Mouse (Mus musculus) MEL (cell line): ENCODE results near the gene Nhlrc4. TPM values are rescaled to one million over a fixed set of nuclear protein-coding genes. Genes with fewer than 3 reads are reported as not detected.

ENCODE experiments used
- DNase-seq: peaks from one replicate; pipeline ENCODE4 v3.0.0; 2011; ENCODE audit warnings: low read depth, low spot score
- H3K27ac ChIP-seq: 2 replicates; pipeline ENCODE4 v1.5.1; 2012; ENCODE audit warnings: low read depth, mild to moderate bottlenecking, control low read depth, low read length, moderate library complexity; ENCODE audit not compliant: control insufficient read depth
- H3K27me3 ChIP-seq, 2 experiments: fragments of 150-350 bp in 1 of 2; sonication (generic) in 1 of 2; 2 replicates each; pipeline ENCODE4 v1.6.1; 2012; ENCODE audit warnings: low read length in 2 of 2, mild to moderate bottlenecking in 2 of 2, improper control_type of control experiment in 1 of 2, moderate library complexity in 1 of 2; ENCODE audit not compliant: insufficient read depth in 2 of 2, control insufficient read depth in 1 of 2
- H3K36me3 ChIP-seq, 2 experiments: 2 replicates each; pipeline ENCODE4 v1.6.1; 2012 to 2014; ENCODE audit warnings: low read length in 2 of 2, improper control_type of control experiment in 1 of 2, inconsistent platforms in 1 of 2, mild to moderate bottlenecking in 1 of 2; ENCODE audit not compliant: insufficient read depth in 2 of 2, control insufficient read depth in 1 of 2
- H3K4me1 ChIP-seq, 2 experiments: fragments of 150-350 bp in 1 of 2; sonication (generic) in 1 of 2; 2 replicates each; pipeline ENCODE4 v1.6.1; 2012; ENCODE audit warnings: low read length in 2 of 2, improper control_type of control experiment in 1 of 2, mild to moderate bottlenecking in 1 of 2; ENCODE audit not compliant: insufficient read depth in 2 of 2, control insufficient read depth in 1 of 2
- H3K4me3 ChIP-seq, 2 experiments: fragments of 150-350 bp in 1 of 2; sonication (generic) in 1 of 2; 2 replicates each; pipeline ENCODE4 v1.5.1; 2012; ENCODE audit warnings: low read depth in 2 of 2, low read length in 2 of 2, mild to moderate bottlenecking in 2 of 2, moderate library complexity in 2 of 2, control low read depth in 1 of 2, improper control_type of control experiment in 1 of 2; ENCODE audit not compliant: control insufficient read depth in 1 of 2, insufficient read depth in 1 of 2
- H3K79me2 ChIP-seq: 2 replicates; pipeline ENCODE4 v1.6.1; 2012; ENCODE audit warnings: mild to moderate bottlenecking, low read length, moderate library complexity; ENCODE audit not compliant: control insufficient read depth, poor library complexity, insufficient read depth
- H3K9ac ChIP-seq: 2 replicates; pipeline ENCODE4 v1.6.1; 2012; ENCODE audit warnings: low read depth, mild to moderate bottlenecking, control low read depth, low read length, moderate library complexity; ENCODE audit not compliant: control insufficient read depth, poor library complexity, severe bottlenecking
- H3K9me3 ChIP-seq: fragments of 150-350 bp; sonication (generic); replicated peaks from 2 replicates; pipeline ENCODE4 v1.6.1; 2012; ENCODE audit warnings: mild to moderate bottlenecking, low read length, improper control_type of control experiment, moderate library complexity; ENCODE audit not compliant: insufficient read depth
- BHLHE40 ChIP-seq: IDR thresholded peaks from 2 replicates; pipeline ENCODE4 v1.6.1; 2012; ENCODE audit warnings: low read depth, mild to moderate bottlenecking, inconsistent platforms, low read length, improper control_type of control experiment, borderline replicate concordance
- CHD2 ChIP-seq: IDR thresholded peaks from 2 replicates; pipeline ENCODE4 v1.6.1; 2011; ENCODE audit warnings: low read length, improper control_type of control experiment
- CTCF ChIP-seq, 3 experiments: IDR thresholded peaks in 2 of 3; conservative IDR thresholded peaks in 1 of 3; 2 replicates each; pipeline ENCODE4 v1.5.1; 2011 to 2012; ENCODE audit warnings: low read length in 3 of 3, low read depth in 2 of 3, mild to moderate bottlenecking in 2 of 3, improper control_type of control experiment in 1 of 3, inconsistent platforms in 1 of 3, mixed read lengths in 1 of 3, moderate library complexity in 1 of 3; ENCODE audit not compliant: control insufficient read depth in 1 of 3, insufficient read depth in 1 of 3, poor library complexity in 1 of 3, severe bottlenecking in 1 of 3
- E2F4 ChIP-seq: IDR thresholded peaks from 2 replicates; pipeline ENCODE4 v1.6.1; 2011; ENCODE audit warnings: low read depth, low read length, improper control_type of control experiment, borderline replicate concordance
- ETS1 ChIP-seq: IDR thresholded peaks from 2 replicates; pipeline ENCODE4 v1.6.1; 2012; ENCODE audit warnings: low read depth, mild to moderate bottlenecking, inconsistent platforms, low read length, improper control_type of control experiment, moderate library complexity
- GABPA ChIP-seq: IDR thresholded peaks from 2 replicates; pipeline ENCODE4 v1.6.1; 2012; ENCODE audit warnings: low read depth, mild to moderate bottlenecking, inconsistent platforms, low read length, improper control_type of control experiment, moderate library complexity
- GATA1 ChIP-seq: IDR thresholded peaks from 2 replicates; pipeline ENCODE4 v1.6.1; 2011; ENCODE audit warnings: low read depth, low read length, improper control_type of control experiment
- HCFC1 ChIP-seq: IDR thresholded peaks from 2 replicates; pipeline ENCODE4 v1.6.1; 2012; ENCODE audit warnings: low read depth, mild to moderate bottlenecking, inconsistent platforms, low read length, improper control_type of control experiment, moderate library complexity
- KAT2A ChIP-seq: conservative IDR thresholded peaks from 2 replicates; pipeline ENCODE4 v1.6.1; 2012; ENCODE audit warnings: low read depth, low read length, improper control_type of control experiment, inconsistent platforms
- MAFK ChIP-seq: IDR thresholded peaks from 2 replicates; pipeline ENCODE4 v1.6.1; 2011; ENCODE audit warnings: low read depth, mild to moderate bottlenecking, low read length, improper control_type of control experiment, borderline replicate concordance
- MAX ChIP-seq: IDR thresholded peaks from 2 replicates; pipeline ENCODE4 v1.6.1; 2011; ENCODE audit warnings: low read length, improper control_type of control experiment
- MAZ ChIP-seq: IDR thresholded peaks from 2 replicates; pipeline ENCODE4 v1.6.1; 2012; ENCODE audit warnings: low read depth, mild to moderate bottlenecking, inconsistent platforms, low read length, improper control_type of control experiment
- MEF2A ChIP-seq: IDR thresholded peaks from 2 replicates; pipeline ENCODE4 v1.6.1; 2014; ENCODE audit warnings: low read depth, mild to moderate bottlenecking, inconsistent platforms, low read length, improper control_type of control experiment; ENCODE audit not compliant: poor library complexity, insufficient replicate concordance, severe bottlenecking; ENCODE audit errors: extremely low read depth
- MYB ChIP-seq: IDR thresholded peaks from 2 replicates; pipeline ENCODE4 v1.6.1; 2011; ENCODE audit warnings: mild to moderate bottlenecking, low read depth, low read length, improper control_type of control experiment
- MYC ChIP-seq: IDR thresholded peaks from 2 replicates; pipeline ENCODE4 v1.6.1; 2011; ENCODE audit warnings: low read depth, mild to moderate bottlenecking, low read length, improper control_type of control experiment, moderate library complexity
- POLR2A ChIP-seq, 2 experiments: IDR thresholded peaks; 2 replicates each; pipeline ENCODE4 v1.6.1; 2011 to 2012; ENCODE audit warnings: low read length in 2 of 2, mild to moderate bottlenecking in 2 of 2, control low read depth in 1 of 2, improper control_type of control experiment in 1 of 2, low read depth in 1 of 2, moderate library complexity in 1 of 2; ENCODE audit not compliant: control insufficient read depth in 1 of 2, insufficient read depth in 1 of 2, poor library complexity in 1 of 2
- POLR2AphosphoS2 ChIP-seq: IDR thresholded peaks from 2 replicates; pipeline ENCODE4 v1.6.1; 2011; ENCODE audit warnings: low read length, improper control_type of control experiment
- POLR2AphosphoS5 ChIP-seq: IDR thresholded peaks from 2 replicates; pipeline ENCODE4 v1.6.1; 2012; ENCODE audit warnings: low read depth, borderline replicate concordance, mild to moderate bottlenecking, inconsistent platforms, low read length, moderate library complexity, mixed read lengths
- RAD21 ChIP-seq: IDR thresholded peaks from 2 replicates; pipeline ENCODE4 v1.6.1; 2011; ENCODE audit warnings: mild to moderate bottlenecking, low read depth, low read length, improper control_type of control experiment
- RCOR1 ChIP-seq: IDR thresholded peaks from 2 replicates; pipeline ENCODE4 v1.6.1; 2012; ENCODE audit warnings: low read depth, mild to moderate bottlenecking, inconsistent platforms, low read length, improper control_type of control experiment
- TAL1 ChIP-seq: IDR thresholded peaks from 2 replicates; pipeline ENCODE4 v1.6.1; 2012; ENCODE audit warnings: mild to moderate bottlenecking, inconsistent platforms, low read length, moderate library complexity, mixed read lengths
- TBP ChIP-seq: IDR thresholded peaks from 2 replicates; pipeline ENCODE4 v1.8.0; 2011; ENCODE audit warnings: low read depth, low read length, improper control_type of control experiment
- TCF12 ChIP-seq: IDR thresholded peaks from 2 replicates; pipeline ENCODE4 v1.6.1; 2014; ENCODE audit warnings: low read depth, mild to moderate bottlenecking, inconsistent platforms, low read length, improper control_type of control experiment, moderate library complexity
- UBTF ChIP-seq: IDR thresholded peaks from 2 replicates; pipeline ENCODE4 v1.6.1; 2012; ENCODE audit warnings: low read depth, mild to moderate bottlenecking, inconsistent platforms, low read length, improper control_type of control experiment, moderate library complexity, borderline replicate concordance; ENCODE audit not compliant: insufficient read depth
- USF1 ChIP-seq: IDR thresholded peaks from 2 replicates; pipeline ENCODE4 v1.6.1; 2014; ENCODE audit warnings: low read depth, mild to moderate bottlenecking, inconsistent platforms, low read length, improper control_type of control experiment, moderate library complexity
- ZKSCAN1 ChIP-seq: IDR thresholded peaks from 2 replicates; pipeline ENCODE4 v1.6.1; 2012; ENCODE audit warnings: low read depth, mild to moderate bottlenecking, inconsistent platforms, low read length, improper control_type of control experiment, moderate library complexity
- ZMIZ1 ChIP-seq: IDR thresholded peaks from 2 replicates; pipeline ENCODE4 v1.6.1; 2012; ENCODE audit warnings: low read depth, mild to moderate bottlenecking, inconsistent platforms, low read length, improper control_type of control experiment, moderate library complexity
- ZNF384 ChIP-seq: IDR thresholded peaks from 2 replicates; pipeline ENCODE4 v1.6.1; 2012; ENCODE audit warnings: low read depth, mild to moderate bottlenecking, inconsistent platforms, low read length, improper control_type of control experiment
- polyA plus RNA-seq, 2 experiments: library from polyadenylated mRNA; stranded (reverse) in 1 of 2; unstranded in 1 of 2; fragments of >175 nt in 1 of 2; fragments of >200 nt in 1 of 2; gene quantifications; 2 replicates each; pipeline versions ENCODE4 v1.2.1 to v1.2.4; 2012; ENCODE audit warnings: low replicate concordance in 2 of 2, low read depth in 1 of 2; ENCODE audit not compliant: insufficient read length in 2 of 2, insufficient read depth in 1 of 2, missing spikeins in 1 of 2
- total RNA-seq: library from RNA; depleted of rRNA; stranded (reverse); fragments of 300-350 nt; gene quantifications from 2 replicates; pipeline ENCODE4 v1.2.3, GENCODE M21; 2012

Gene Nhlrc4
- total and polyA plus RNA-seq, 3 experiments = 0.19 to 0.23 TPM; not detected in 1

DNA sequence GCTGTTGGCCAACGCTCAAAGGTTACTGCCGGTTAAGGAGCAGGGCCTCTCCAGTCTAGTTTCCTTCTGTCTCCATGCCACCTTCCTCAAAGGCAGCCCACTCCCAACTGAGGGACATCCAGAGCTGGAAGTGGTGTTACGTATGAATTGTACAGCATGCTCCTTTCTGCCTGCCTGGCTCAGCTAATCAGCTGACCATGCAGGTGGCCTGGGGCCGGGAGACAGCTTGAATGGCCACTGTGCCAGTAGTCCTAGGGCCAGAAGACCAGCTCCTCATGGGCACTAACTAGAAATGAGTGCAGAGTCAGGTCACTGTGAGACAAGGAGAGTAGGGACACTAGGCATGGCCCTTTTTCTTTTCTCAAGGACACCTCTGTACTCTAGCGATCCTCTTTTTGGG, 8.4 kb upstream of the Nhlrc4 start:
- H3K27me3 ChIP-seq = no peaks in the 10 kb centered on the region
- no peak for DNase-seq
- H3K9ac ChIP-seq = no peak overlapping the region
- no peak for TF ChIP-seq MYB
- no peak for TF ChIP-seq ZNF384
- no peak for TF ChIP-seq UBTF
- no peak for TF ChIP-seq TBP
- no peak for TF ChIP-seq RAD21
- TF ChIP-seq HCFC1 = no peak
- no peak for TF ChIP-seq ETS1
- TF ChIP-seq CTCF (IDR thresholded peaks at IDR 0.05 in 2 of 3, conservative IDR thresholded peaks at IDR 0.05 in 1 of 3; ENCODE audit: control insufficient read depth in 1 of 3, insufficient read depth in 1 of 3, low read depth in 2 of 3, low read length in 3 of 3, poor library complexity in 1 of 3, severe bottlenecking in 1 of 3) = no peak
- no peak for TF ChIP-seq POLR2A (IDR thresholded peaks at IDR 0.05; ENCODE audit: control insufficient read depth in 1 of 2, insufficient read depth in 1 of 2, low read depth in 1 of 2, low read length in 2 of 2, poor library complexity in 1 of 2)
- no peak for TF ChIP-seq BHLHE40
- no peak for TF ChIP-seq MAX
- TF ChIP-seq MYC = no peak
- no peak for TF ChIP-seq KAT2A
- no peak for TF ChIP-seq POLR2AphosphoS5
- TF ChIP-seq MEF2A = no peak
- no peak for TF ChIP-seq CHD2
- no peak for TF ChIP-seq MAFK
- no peak for TF ChIP-seq ZKSCAN1
- H3K27ac ChIP-seq = no peak overlapping the region
- no peak overlapping the region for H3K4me3 ChIP-seq
- no peaks in the 10 kb centered on the region for H3K9me3 ChIP-seq
- H3K36me3 ChIP-seq = no peaks in the 10 kb centered on the region; a peak in 1 of 4 replicates
- H3K4me1 ChIP-seq = no peaks in the 10 kb centered on the region
- no peaks in the 10 kb centered on the region for H3K79me2 ChIP-seq

DNA sequence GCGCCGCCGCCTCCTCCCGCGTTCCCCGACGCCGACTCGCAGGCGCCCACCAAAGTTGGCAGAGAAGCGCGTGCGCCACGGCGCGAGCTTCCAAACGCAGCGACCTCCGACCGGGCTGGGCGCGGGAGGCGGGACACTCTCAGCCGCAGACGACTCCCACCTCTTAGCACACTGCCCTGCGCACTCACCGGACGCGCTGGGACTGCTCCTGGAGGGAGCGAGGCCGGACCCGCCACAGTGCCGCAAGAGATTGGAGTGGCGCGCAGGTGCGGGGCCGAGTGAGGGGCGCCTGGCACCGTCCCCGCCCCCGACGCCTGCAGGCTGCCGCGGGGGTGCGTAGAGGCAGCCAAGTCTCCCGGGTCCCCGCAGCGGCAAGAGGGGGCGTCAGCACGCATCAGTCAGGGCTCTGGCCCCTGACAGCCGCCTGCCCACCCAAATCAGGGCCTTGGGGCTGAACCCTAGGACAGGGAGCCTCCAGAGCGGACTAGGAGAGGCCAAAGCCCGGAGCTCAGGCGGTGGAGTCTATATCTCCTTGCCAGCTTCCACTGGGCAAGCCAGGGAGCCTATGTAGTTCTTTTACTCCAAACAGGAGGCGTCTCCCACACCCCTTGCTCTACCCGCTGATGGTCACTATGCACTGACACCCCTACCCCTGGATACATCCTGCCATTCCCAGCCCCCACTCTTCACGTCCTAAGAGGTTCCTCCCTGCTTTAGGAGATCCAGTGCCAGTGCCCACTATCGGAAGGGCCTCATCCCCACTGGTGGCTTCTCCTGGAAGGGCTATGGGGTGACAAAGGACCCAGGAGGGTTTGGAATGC, 7.3 kb upstream of the Nhlrc4 start, which contains the start of gene A930017K11Rik:
Gene A930017K11Rik, minus strand, starts transcription at position 763 of the 821 bp plus-strand sequence.
- Histone ChIP-seq H3K9me3 (no peaks in the 10 kb centered on the region), H3K4me3 (no peak within 1 kb of the TSS), H3K27me3 (no peaks in the 10 kb centered on the region), H3K36me3 (no peaks in the 10 kb centered on the region), H3K79me2 (no peaks in the 10 kb centered on the region), H3K9ac (no peak within 1 kb of the TSS), H3K27ac (no peak within 1 kb of the TSS), H3K4me1 (no peaks in the 10 kb centered on the region)
- DNase-seq = no peak
- TF ChIP-seq GABPA = no peak
- TF ChIP-seq ZNF384 = no peak
- TF ChIP-seq UBTF = no peak
- TF ChIP-seq MAX = no peak
- TF ChIP-seq POLR2AphosphoS2 = no peak
- no peak for TF ChIP-seq GATA1
- no peak for TF ChIP-seq HCFC1
- TF ChIP-seq CTCF (IDR thresholded peaks at IDR 0.05 in 2 of 3, conservative IDR thresholded peaks at IDR 0.05 in 1 of 3; ENCODE audit: control insufficient read depth in 1 of 3, insufficient read depth in 1 of 3, low read depth in 2 of 3, low read length in 3 of 3, poor library complexity in 1 of 3, severe bottlenecking in 1 of 3) = no peak
- no peak for TF ChIP-seq TCF12
- TF ChIP-seq USF1 = no peak
- TF ChIP-seq ETS1 = no peak
- no peak for TF ChIP-seq RCOR1
- TF ChIP-seq E2F4 = no peak
- no peak for TF ChIP-seq ZMIZ1
- TF ChIP-seq TAL1 = no peak
- TF ChIP-seq ZKSCAN1 = no peak
- TF ChIP-seq MAZ = no peak
- no peak for TF ChIP-seq BHLHE40
